8 mouse cellular contexts compared by ENCODE assay signal in genomic region chr10:77449315-77450158, GRCm38 (mm10). TPM values are rescaled to one million over a fixed set of nuclear protein-coding genes. Genes with fewer than 3 reads are reported as not detected.
DNase-seq lines count a peak whose midpoint lies in the region; ATAC-seq lines count a peak whose summit lies in the region.

No protein-coding gene starts in this region.

- H3K4me1 ChIP-seq in forebrain, embryonic 10.5 days: peaks cover 28% of the 10 kb centered on the region
- H3K4me1 ChIP-seq in forebrain, embryonic 11.5 days (replicated peaks; ENCODE audit: control insufficient read depth, insufficient read depth, low read length): no peaks in the 10 kb centered on the region
- H3K4me1 ChIP-seq in lung, embryonic 16.5 days (replicated peaks; ENCODE audit: control insufficient read depth, insufficient read depth, low read length): peaks cover 7% of the 10 kb centered on the region

- no peak overlapping the region for H3K9ac ChIP-seq in forebrain, embryonic 11.5 days (ENCODE audit: low read length)
- peak overlapping the region; percentile 14 for H3K9ac ChIP-seq in lung, embryonic 16.5 days (ENCODE audit: low read length)

- no peaks in the 10 kb centered on the region for H3K27me3 ChIP-seq in forebrain, embryonic 10.5 days (ENCODE audit: poor library complexity, severe bottlenecking)
- no peaks in the 10 kb centered on the region for H3K27me3 ChIP-seq in forebrain, embryonic 11.5 days (ENCODE audit: control insufficient read depth, insufficient read depth, low read length)
- H3K27me3 ChIP-seq in lung, embryonic 16.5 days (ENCODE audit: control insufficient read depth, insufficient read depth, low read depth, low read length): no peaks in the 10 kb centered on the region

- H3K4me3 ChIP-seq in forebrain, embryonic 10.5 days: no peak overlapping the region
- H3K4me3 ChIP-seq in forebrain, embryonic 11.5 days (ENCODE audit: low read depth, low read length): no peak overlapping the region
- peak overlapping the region; percentile 19 for H3K4me3 ChIP-seq in lung, embryonic 16.5 days (ENCODE audit: low read length)

- whole genome bisulfite sequencing in forebrain, embryonic 10.5 days: 51% methylated on average over 23 of the region's 23 CpGs
- WGBS in forebrain, embryonic 11.5 days: 49% methylated on average over 23 of the region's 23 CpGs
- WGBS in lung, embryonic 16.5 days: 16% methylated on average over 23 of the region's 23 CpGs

- H3K36me3 ChIP-seq in forebrain, embryonic 10.5 days (replicated peaks): no peaks in the 10 kb centered on the region
- no peaks in the 10 kb centered on the region for H3K36me3 ChIP-seq in forebrain, embryonic 11.5 days (ENCODE audit: control insufficient read depth, insufficient read depth, low read length)
- no peaks in the 10 kb centered on the region for H3K36me3 ChIP-seq in lung, embryonic 16.5 days (ENCODE audit: control insufficient read depth, insufficient read depth, low read length)

- no peak for DNase-seq in forebrain, embryonic 10.5 days (ENCODE audit: extremely low spot score, low spot score)
- no peak for DNase-seq in forebrain, embryonic 11.5 days (ENCODE audit: low spot score)
- DNase-seq in brain, adult 2 months (ENCODE audit: low read depth, low spot score): peak; percentile 69
- DNase-seq in heart, postnatal 4 days: peak; percentile 55
- DNase-seq in adrenal gland, postnatal 4 days (ENCODE audit: low spot score in 2 of 2): no peak
- no peak for DNase-seq in cerebellum, adult 11 months
- DNase-seq in ovary, adult 18-20 months (ENCODE audit: low spot score): no peak

- peaks cover 7% of the 10 kb centered on the region for H3K9me3 ChIP-seq in forebrain, embryonic 10.5 days
- no peaks in the 10 kb centered on the region; the same call in 1 of the 2 replicates for H3K9me3 ChIP-seq in forebrain, embryonic 11.5 days (ENCODE audit: control insufficient read depth, low read length)
- peaks cover 6% of the 10 kb centered on the region; the same call in 1 of the 2 replicates for H3K9me3 ChIP-seq in lung, embryonic 16.5 days (ENCODE audit: control insufficient read depth, low read length)

- no peak overlapping the region for H3K4me2 ChIP-seq in forebrain, embryonic 11.5 days (ENCODE audit: low read depth, low read length, severe bottlenecking)
- peak overlapping the region; percentile 55 for H3K4me2 ChIP-seq in lung, embryonic 16.5 days (ENCODE audit: low read depth, low read length)

- H3K27ac ChIP-seq in forebrain, embryonic 10.5 days: peak overlapping the region; percentile 63
- H3K27ac ChIP-seq in forebrain, embryonic 11.5 days (ENCODE audit: low read depth, low read length): no peak overlapping the region
- no peak overlapping the region; the same call in 1 of the 2 replicates for H3K27ac ChIP-seq in lung, embryonic 16.5 days (ENCODE audit: low read length)

- ATAC-seq in forebrain, embryonic 11.5 days (replicated peaks; ENCODE audit: low FRiP score): no peak
- peak; percentile 71 for ATAC-seq in lung, embryonic 16.5 days (ENCODE audit: low read depth)

RNA-seq across cellular contexts. Expression of gene Adarb1, which starts 31.5 kb away (rescaled TPM):
- 6.3 and 7.1 TPM in 2 replicates for polyA plus RNA-seq in forebrain, embryonic 10.5 days (2016; fragmentation: Nextera tagmentation; extraction: Ambion mirVana)
- 6.2 TPM in 2 replicates for polyA plus RNA-seq in forebrain, embryonic 11.5 days (2014; fragmentation: Nextera tagmentation; extraction: Ambion mirVana)
- 10 to 100 TPM; 20.9 to 23.3 TPM for total RNA-seq in heart, postnatal 4 days (2021)
- 34.1 and 36.6 TPM in 2 replicates for polyA plus RNA-seq in lung, embryonic 16.5 days (2015; fragmentation: Nextera tagmentation; extraction: Ambion mirVana)
- total RNA-seq in adrenal gland, postnatal 4 days (2021): 10 to 100 TPM; 16.0 to 16.2 TPM

Comparison
In these comparisons a context has a peak if more than half of its experiments do, and no peak if none do; other contexts are left out.
1. DNase-seq: peak in brain, adult 2 months (single experiment) and heart, postnatal 4 days (single experiment); none in forebrain, embryonic 10.5 days (single experiment), forebrain, embryonic 11.5 days (single experiment), adrenal gland, postnatal 4 days (0 of 2), cerebellum, adult 11 months (single experiment) and ovary, adult 18-20 months (single experiment).